Mouse (Mus musculus): Measurements from ENCODE around the gene Car4.

Gene Car4

DNA sequence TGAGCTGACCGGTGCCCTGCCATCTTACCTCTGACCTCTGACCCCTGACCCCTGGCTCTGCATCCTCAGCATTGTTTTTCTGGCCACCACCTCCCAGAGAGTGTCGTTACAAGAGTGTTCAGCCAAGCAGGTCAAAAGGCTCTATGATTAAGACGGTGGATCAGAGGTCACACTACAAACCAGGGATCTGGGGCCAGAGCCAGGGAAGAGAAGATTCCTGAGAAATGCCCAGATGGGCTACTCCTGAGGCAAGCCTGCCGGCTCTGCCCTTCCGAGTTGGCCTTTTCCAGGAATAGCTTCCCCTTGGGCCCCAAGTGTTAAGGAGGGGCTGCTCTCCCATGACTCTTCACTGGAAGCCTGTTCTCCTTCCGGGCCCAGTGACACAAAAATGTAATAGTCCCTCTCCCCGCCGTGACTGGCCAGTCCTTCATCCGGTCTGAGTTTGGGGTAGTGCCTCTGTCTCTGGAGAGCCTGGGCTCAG lies 2.2 kb downstream of the Car4 start:
- DNase-seq: peak; percentile 41 to 45

DNA sequence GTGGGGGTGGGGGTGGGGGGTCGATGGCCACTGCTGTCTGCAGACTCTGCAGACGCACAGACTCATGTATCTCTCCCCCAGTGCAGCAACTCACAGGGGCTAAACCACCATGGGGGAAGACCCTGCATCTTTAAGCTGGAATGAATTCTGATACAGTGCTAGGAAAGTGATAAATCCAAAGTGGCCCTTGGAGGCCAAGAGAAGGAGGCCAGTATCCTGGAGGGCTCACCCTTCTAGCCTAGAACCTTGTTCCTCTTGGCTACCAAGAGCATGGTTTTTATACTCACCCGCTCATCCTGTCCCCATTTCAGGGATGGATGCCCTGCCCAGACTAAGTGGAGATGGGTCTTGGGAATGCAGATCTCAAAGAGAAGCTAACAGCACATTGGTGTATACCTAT lies 2.7 kb downstream of the Car4 start:
- no peak for DNase-seq

DNA sequence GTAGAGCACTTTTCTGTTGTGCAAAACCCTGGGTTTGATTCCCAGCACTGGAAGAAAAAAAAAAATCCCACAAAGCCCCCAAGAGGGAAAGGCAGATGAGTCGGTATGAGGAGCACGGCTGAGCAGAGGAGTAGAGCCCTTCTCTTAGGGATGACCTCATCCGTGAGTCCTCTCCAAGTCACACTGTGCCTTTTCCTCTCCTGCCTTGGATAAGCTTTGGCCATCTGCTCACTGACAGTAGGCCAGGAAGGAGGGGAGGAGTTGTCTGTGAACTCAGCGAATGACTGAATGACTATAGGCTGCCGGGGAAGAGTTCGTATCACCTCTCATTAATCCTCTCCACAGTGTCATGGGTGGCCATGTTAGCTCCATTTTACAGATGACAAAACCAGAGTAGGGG lies 3.2 kb downstream of the Car4 start:
- DNase-seq: no peak

DNA sequence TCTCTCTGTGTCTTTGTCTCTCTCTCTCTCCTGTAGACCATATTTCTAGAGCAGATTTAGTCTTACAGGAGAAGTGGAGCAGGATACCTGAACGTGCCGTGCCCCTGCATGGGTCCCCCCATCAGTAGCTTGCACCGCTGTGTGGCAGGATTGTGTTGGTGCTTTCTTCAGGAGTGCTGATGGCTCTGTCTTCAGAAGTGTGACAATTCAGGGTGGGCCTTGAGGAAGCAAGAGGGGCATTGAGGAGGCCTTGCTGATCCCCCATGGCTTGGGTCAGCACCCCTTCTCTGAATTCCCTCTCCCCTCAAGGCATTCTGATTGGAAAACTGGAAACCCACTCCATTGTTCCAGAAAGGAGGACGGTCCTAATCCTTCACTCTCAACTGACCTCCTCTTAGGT lies 4.0 kb downstream of the Car4 start:
- DNase-seq: no peak

DNA sequence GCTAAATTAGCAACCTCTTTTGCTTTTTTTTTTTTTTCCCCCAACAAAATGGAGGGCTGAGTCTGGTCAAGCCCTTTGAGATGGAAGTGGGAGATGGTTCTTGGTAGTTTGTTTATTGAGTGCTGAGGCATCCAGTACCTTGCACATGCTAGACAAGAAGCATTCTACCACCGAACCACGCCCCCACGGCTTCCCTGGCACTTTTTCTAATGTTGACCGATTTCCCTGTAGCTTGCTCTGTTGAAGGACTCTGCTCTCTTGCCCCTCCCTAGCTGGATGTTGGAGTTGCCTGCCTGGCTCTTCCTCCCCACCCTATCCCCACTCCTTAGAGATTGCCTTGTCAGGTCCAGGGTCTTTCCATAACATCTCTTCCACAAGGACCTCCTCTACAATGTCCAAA lies 5.0 kb downstream of the Car4 start:
- no peak for DNase-seq

DNA sequence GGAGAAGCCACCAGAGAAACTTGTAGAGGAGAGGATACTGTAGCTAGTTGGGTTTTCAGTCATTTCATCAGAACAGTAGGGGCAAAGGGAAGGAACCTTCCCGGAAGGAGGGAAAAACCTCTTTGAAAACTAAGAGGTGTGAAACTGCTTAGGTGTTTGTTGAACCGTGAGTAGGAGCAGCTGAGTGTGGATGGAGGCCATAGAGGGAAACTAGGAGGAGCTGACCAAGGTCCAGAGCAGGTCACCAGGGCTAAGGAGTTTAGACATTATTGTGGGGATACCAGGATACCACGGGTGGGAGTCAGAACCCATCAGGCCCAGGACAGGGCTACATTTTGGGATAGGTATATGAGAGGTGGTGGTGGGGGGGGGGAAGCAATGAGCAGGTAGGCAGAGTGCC lies 6.0 kb downstream of the Car4 start:
- DNase-seq: no peak

DNA sequence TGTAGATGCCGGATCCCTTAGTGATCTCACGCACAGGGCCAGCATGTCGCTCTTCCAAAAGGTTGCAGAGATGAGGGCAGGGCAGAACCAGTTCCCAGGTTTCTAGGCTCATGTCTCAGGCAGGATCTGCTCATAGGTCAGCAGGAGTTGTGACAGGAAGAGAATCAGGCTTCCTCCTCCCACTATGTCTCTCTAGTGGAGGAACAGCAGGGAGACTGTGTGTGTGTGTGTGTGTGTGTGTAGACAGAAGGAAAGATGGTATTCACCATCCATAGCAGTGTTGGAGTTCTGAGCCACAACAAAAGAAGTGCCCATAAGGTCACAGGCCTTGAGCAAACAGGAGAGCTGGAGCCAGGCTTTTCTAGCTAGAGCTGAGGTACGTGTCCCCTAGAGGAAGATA lies 9.1 kb downstream of the Car4 start:
- DNase-seq: no peak

DNA sequence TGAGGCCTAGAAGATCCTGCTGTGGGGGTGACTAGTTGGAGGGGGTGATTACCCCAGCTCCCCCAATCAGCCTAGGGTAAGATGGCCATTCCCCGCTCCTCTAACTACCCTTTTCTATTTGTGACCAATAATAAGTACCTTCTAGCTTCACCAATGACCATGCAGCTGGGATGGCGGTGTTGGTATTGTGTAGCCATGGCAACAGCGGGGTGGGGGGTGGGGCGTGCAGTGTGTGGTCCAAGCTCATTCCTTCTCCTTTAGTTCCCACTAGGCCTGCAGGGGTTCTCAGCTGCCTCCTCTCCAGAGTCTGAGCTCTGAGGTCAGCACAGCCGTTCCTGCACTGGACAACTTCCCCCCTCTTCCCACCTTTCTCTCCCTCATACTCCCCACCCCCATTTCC lies 9.5 kb downstream of the Car4 start:
- no peak for DNase-seq

DNA sequence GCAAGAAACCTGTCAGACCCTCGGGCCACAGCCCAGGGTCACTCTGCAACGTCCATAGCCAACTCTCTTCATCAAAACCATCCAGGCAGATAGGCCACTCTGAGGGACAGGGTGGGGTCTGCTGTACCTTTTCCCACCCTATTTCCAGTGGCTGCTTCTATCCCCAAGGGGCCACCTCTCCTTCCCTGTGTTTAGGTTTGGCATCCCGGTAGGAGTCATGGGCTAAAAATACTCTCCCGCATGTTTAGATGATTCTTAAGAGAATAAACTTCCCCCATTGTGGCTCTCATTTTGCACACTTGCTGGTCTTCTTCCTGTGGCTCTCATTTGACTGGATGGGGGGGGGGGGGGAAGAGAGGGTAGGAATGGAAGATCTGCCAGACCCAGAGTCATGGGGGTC lies 10.7 kb downstream of the Car4 start:
- no peak for DNase-seq

DNA sequence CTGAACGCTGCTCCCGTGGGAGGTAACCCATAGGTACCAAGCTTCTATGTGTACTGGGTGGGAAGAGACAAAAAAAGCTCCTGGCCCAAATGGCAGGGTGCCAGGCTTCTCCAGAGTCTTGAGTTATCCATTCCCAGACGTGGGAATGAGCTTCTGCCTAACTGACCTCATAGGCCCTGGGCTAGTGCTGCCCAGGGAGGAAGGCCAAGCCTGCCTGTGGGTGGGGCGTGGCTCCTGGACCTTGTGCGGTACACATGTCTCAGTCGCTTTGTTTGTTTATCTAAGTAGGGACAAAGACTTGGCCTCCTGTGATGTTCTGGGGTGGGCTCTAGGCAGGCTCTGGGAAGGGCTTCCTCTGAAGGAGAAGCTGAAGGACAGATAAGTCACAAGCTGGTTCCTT lies 11.2 kb downstream of the Car4 start:
- DNase-seq: peak; percentile 71 to 88

DNA sequence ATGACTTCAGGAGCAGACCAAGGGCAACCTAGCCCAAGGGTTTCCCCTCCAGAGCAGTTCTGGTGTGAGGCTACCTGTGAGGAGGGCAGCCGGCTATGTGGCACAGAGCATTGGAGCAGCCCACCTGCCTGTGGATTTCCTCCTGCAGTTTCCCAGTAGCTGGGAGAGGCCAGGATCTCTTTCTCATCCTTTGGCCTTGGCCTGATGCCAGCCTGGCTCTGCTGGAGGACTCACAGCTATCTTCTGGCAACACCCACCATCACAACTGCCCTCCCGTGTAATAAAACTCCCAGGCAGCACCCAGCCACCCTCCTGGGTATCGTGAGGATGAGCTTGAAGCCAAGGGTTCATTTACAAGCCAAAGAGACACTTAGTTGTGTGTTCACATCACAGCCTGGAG lies 14.5 kb downstream of the Car4 start:
- peak; percentile 38 to 43 for DNase-seq

DNA sequence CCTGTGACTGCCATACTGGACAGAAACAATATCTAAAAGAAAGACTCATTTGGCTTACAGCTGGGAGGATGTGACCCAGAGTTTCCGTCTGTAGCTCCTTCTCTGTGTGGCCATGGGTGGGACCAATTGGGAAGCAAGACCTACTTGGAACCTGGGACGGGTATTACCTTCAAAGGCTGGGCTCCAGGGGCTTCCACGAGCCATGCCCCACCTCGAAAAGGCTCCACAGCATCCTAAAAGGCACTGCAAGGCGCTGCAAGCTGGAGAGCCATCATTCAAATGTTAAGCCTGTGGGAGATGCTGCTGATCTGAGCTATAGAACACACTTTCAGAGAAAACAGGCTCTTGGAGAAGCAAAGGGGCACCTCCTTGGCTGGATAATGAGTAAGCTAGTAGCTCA lies 16.1 kb downstream of the Car4 start:
- DNase-seq: no peak

DNA sequence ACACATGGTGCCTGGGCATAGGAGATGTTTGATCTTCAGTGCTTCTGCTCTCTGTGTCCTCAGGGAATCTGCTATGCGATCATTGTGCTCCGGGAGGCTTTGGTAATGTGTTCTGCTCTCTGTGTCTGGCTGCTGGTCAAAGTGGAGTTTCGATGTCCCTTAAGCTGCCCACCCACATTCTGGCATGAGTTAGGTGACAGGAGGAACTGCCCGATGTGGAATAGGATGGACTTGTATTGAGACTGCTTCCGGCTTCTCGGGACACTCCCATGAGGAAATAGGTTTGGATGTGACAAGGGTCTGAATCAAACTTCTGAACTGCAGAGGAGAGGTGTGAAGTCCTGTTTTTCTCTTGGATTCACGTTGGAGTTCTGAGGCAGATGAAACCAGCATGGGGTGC lies 17.0 kb downstream of the Car4 start:
- peak; percentile 14 to 37 for DNase-seq

DNA sequence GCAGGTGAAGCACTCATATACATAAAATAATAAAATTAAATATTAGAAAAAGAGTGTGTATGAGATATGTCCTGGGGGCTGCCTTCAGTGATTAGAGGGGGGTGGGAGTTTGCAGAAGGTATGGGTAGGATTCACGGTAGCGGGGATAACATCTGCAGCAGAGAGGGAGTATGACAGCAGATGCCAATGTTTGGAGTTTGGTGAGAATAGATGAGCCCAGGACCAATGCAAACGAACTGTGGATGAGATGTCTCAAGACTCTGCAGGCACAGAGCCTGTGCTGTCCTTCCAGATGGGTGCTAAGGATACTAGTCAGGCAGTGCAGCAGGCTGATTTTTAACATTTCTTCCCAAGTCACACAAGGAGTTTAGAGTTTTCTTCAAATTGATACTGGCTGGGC lies 19.1 kb downstream of the Car4 start:
- DNase-seq: no peak

DNA sequence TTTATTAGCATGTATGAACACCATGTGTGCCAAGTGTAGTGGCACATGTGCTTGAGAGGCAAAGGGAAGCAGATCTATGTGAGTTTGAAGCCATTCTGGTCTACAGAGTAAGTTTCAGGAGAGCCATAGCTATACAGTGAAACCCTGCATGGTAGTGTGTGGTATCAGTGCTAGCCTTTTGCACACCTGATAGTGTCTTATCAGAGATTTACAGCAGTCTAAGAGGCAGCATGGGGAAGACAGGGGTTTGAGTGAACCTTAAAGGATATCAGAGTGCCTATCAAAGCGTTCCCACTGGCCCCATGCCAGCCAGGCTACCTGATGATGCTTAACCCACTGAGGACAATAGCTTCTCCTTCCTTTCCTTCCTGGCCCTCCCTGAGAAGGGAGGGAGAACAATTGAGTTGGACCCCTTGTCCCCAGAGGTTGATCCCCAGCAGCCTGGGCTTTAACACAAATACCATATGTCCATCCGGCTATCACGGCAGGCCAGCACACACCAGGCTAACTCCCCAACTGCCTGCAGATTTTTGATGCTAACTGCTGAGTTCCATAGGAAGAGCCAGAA lies 19.9 kb downstream of the Car4 start:
- DNase-seq: no peak

DNA sequence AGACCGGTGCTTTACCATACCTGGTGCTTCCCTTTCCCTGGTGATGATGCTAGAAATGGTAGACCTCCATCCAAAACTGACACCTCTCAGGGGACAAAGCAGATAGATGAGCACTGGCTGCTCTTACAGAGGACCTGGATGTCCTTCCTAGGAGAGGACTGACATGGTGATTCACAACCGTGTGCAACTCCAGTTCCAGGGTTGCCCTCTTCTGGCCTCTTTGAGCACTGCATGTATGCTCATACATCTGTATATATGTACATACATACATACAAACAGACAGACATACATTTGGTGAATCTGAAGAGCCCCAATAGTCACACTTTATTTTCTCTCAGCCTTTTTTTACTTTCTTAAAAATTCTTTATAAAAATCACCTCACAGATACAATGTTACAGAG lies 20.5 kb downstream of the Car4 start:
- DNase-seq: peak in 1 of 2 experiments; percentile 54

DNA sequence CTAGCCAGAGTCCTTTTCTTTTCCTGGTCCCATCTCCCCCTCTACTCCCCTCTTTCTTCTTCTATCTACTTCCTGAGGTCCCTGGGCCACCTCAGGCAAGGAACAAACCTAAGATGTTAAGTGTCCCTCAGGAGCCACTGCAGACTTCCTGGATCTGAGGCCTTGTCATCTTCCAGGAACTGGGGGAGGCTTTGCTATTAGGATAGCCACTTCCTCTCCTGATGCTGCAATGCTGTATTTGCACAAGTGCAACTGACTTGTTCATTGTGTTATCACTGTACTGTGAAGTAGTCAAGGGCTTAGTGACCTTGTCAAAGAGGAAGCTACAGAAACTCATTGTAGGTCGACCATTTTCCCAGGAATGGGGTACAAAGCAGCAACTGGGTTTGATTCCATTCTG lies 21.8 kb downstream of the Car4 start:
- peak in 1 of 2 experiments; percentile 21 for DNase-seq

DNA sequence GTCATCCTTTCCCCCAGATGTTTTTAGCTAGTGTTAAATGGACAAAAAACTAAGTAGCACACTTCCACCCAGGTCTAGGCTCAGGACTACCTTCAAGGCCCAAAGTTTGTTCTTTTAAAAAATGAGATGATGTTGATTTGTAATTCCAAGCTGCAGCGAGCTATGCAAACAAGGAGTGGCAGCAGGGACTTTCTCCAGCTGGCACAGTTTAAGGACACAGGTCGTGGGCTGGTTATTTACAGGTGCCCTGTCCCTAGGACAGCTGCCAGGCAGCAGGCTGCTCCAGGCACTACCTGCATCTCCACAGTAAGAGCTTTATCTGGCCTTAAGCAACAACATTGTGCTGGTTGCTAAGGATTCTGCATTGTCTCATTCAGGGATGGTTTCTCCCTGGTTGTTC lies 23.1 kb downstream of the Car4 start:
- DNase-seq: no peak

DNA sequence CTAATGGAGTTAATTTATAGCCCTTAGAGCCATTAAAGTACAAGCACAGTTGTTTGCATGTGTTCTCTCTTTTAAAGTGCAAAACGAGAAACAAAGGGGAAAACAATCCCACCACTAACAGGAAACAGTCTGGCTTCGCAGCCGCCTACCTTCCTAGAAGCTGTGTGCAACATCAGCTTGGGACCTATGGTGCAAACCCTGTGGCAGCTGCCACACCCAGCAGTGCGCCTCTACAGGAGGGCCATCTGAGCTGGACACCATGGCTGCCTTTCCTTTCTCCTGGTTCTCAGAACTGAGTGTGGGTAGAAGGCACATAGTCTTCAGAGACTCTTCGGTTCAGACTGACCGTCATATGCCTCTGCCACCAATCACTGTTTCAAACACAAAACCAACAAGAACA lies 27.8 kb downstream of the Car4 start:
- no peak for DNase-seq

DNA sequence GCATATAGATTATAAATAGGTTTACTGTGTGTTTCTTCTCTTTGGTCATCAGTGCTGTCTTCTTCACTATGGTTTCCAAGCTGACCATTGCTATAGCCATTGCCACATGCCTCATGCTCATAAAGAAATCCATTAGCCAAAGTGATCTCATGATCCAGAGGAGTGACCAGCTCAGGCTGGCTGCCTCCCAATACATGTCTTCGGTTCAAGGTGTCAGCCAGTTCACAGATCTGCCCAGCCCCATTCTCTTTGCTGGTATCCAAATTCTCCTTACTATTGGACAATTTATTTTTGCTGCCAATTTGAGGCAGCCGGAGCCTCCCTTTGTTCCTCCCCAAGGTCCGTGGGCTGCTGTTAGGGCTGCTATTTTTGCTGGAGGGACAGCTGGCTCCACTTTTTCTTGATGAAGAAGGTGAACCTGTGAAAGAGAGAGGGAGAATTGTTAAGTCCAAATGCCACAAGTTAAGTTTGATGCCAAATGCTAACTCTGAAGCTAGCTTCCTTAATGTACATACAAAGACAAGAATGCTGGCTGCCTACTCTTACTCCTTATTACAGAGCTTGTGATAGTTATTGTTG lies 30.8 kb downstream of the Car4 start:
- no peak for DNase-seq

DNA sequence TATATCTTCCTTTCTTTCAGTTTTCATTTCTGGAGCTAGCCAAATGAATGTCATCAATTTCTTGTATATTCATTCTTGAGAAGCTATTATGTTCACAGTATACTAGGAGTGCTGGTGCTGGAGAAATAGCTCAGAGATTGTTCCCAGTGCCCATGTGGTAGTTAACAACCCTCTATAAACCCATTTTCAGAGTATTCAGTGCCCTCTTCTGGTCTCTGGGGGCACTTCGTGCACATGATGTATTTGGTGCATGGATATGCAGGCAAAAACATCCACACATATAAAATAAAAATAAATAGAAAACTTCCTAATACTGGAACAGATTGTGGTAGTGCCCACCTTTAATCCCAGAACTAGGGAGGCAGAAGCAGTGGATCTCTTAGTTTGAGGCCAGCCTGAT lies 35.4 kb downstream of the Car4 start:
- DNase-seq: no peak

DNA sequence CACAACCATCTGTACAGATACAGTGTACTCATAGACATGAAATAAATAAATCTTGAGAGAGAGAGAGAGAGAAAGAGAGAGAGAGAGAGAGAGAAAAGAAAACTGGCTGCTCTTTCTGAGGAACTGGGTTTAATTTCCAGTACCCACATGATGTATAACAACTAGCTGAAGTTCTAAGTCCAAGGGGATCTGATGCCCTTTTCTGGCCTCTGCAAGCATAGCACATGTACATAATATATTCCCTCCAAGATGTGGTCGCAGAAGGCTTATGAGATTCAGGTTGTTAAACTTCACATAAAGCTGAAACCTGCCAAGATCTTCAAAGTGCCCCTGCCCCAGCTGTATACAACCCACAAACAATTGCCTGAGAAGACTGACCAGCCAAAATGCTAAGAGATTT lies 37.7 kb downstream of the Car4 start:
- DNase-seq: no peak

DNA sequence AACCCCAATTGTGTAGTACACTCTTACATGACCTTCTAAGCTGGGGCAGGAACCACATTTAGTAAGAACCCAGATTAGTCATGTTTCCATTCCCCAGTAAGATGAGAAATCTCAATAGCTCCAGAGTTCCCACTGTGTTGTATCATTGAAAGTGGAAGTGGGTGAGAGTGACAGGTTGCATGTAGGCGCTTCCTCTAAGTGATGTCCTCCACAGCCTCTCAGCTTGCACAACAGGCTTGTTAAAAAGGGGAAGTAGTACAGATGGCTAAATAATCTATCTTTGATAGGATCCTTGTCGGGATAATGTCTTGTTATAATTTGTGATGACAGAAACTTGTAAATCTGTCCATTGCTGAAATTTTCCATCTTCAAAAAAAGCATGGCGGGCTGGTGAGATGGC lies 46.0 kb downstream of the Car4 start:
- DNase-seq: peak in 1 of 2 experiments; percentile 7

DNA sequence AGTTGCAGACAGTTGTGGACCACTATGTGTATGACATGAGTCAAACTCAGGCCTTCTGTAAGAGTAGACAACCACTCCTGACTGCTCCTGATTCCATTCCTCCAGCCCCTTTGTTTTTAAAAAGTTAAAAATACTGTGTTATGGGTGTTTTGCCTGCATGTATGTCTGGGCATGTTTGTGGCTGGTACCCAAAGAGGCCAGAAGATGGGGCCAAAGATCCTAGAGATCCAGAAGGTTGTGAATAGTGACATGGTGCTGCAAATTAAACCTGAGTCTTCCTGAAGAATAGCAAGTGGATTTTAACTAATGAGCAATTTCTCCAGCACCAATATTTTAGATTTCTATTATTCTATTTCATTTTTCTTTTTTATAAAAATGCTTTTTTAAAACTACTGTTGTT lies 55.5 kb downstream of the Car4 start:
- DNase-seq: no peak
